Mouse (Mus musculus): ENCODE data around the gene Nr5a2. TPM values are rescaled to one million over a fixed set of nuclear protein-coding genes. Genes with fewer than 3 reads are reported as not detected.

Gene Nr5a2
- polyA plus RNA-seq, 1 experiment from 2014 or later = 0.48 TPM

DNA sequence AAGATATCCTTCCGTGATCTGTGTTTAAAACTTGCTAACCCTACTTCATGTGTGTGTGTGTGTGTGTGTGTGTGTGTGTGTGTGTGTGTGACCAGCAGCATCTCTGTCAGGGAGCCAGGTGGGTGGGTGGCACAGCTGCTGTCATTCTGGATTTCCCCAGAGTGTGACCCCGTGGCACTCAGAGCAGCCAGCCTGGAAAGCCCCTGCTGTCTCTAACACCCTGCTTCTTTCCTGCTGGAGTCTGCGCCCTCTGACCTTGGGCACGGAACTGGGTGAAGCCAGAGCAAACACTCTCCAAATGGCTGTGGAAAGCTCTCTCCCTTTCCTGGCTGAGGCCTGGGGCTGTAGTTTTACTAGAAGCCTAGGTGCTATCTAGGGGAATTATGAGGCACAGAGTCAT lies 100.8 kb downstream of the Nr5a2 start:
- no peaks in the 10 kb centered on the region for H3K36me3 ChIP-seq (ENCODE audit: poor library complexity, severe bottlenecking)
- no peak overlapping the region for H3K9ac ChIP-seq
- no peaks in the 10 kb centered on the region for H3K27me3 ChIP-seq
- no peak for ATAC-seq
- H3K27ac ChIP-seq = no peak overlapping the region
- no peaks in the 10 kb centered on the region for H3K9me3 ChIP-seq (replicated peaks)
- WGBS = 70% methylated on average over 4 of the region's 4 CpGs
- H3K4me2 ChIP-seq = no peak overlapping the region
- H3K4me3 ChIP-seq = no peak overlapping the region
- H3K4me1 ChIP-seq = no peaks in the 10 kb centered on the region

DNA sequence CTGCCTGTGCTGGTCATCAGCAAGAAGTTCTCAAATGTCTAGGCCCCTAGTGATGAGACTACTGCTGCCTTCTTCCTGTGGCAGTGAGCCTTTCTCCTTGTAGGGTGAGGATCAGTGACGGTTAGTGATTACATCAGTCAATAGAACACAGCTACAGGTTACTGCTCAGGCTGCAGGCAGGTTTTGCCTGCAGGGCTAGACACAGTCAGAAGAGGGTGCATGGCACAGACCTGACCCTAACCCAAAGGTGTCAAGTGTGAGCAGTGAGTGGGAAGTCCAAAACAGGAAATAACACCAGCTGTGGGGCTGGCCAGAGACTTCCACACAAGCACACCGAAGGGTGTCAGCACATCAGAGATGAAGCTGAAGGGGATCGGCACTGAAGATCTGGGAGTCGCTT lies 101.5 kb downstream of the Nr5a2 start:
- no peak overlapping the region for H3K4me3 ChIP-seq
- H3K36me3 ChIP-seq (ENCODE audit: poor library complexity, severe bottlenecking) = no peaks in the 10 kb centered on the region
- H3K27me3 ChIP-seq = no peaks in the 10 kb centered on the region
- H3K27ac ChIP-seq = no peak overlapping the region
- no peak overlapping the region for H3K9ac ChIP-seq
- H3K4me2 ChIP-seq = no peak overlapping the region
- 84% methylated on average over 4 of the region's 4 CpGs for WGBS
- H3K9me3 ChIP-seq (replicated peaks) = no peaks in the 10 kb centered on the region
- no peak for ATAC-seq
- no peaks in the 10 kb centered on the region for H3K4me1 ChIP-seq

DNA sequence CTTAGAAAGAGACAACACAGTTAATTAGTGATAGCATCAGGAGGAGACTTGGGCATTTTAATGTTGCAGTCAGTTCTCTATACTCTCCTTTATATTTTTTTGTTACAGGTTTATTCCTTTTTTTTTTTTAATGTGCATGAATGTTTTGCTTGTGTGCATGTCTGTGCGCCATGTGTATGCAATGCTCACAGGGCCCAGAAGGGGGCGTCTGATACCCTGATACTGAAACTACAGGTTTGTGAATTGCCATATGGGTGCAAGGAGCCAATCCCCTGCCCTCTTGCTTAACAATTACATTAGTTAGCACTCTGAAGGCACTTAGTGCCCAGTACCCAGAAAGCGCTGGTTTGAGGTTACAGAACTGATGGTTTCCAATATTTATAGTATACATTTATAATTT lies 104.1 kb downstream of the Nr5a2 start:
- Histone ChIP-seq H3K4me1 (no peaks in the 10 kb centered on the region), H3K27ac (no peak overlapping the region), H3K27me3 (no peaks in the 10 kb centered on the region), H3K9me3 (replicated peaks) (no peaks in the 10 kb centered on the region), H3K4me3 (no peak overlapping the region), H3K4me2 (no peak overlapping the region), H3K9ac (no peak overlapping the region), H3K36me3 (ENCODE audit: poor library complexity, severe bottlenecking) (no peaks in the 10 kb centered on the region)
- 81% methylated on average over 3 of the region's 3 CpGs for WGBS
- no peak for ATAC-seq

- H3K9me3 ChIP-seq (replicated peaks) = no peaks in the 10 kb centered on the region
Measured at GRCm38 (mm10) chr1:136848791-136849190, 111.5 kb downstream of the Nr5a2 start.

DNA sequence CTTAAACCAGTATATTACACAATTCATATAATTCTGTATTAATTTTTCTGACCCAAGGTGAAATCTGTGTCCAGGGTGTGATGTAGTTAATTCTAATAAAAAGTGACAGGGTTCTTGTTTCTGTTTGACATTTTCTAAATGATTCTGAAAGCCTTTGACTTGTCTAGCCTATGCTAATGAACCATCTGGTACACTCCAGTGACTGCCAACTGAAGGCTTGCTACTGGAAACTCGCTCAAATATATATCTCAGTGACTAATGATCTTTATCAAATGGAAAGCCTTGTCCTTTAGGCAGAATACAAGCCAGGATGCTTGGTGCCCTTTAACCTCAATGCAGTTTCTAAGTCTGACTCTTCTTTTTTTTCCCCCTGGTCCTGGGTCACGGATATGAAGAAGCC lies 114.2 kb downstream of the Nr5a2 start:
- ATAC-seq = no peak
- 60% methylated on average over 2 of the region's 2 CpGs for WGBS

More at GRCm38 (mm10) chr1:136848791-136849190, 111.5 kb downstream of the Nr5a2 start:
- Histone ChIP-seq H3K4me3 (no peak overlapping the region), H3K9ac (no peak overlapping the region), H3K4me1 (no peaks in the 10 kb centered on the region), H3K27ac (no peak overlapping the region), H3K36me3 (ENCODE audit: poor library complexity, severe bottlenecking) (no peaks in the 10 kb centered on the region), H3K4me2 (no peak overlapping the region), H3K27me3 (no peaks in the 10 kb centered on the region)
- ATAC-seq = no peak
- WGBS = 66% methylated on average over 6 of the region's 6 CpGs

GRCm38 (mm10) chr1:136845341-136845740 lies 114.9 kb downstream of the Nr5a2 start:
- no peak for ATAC-seq
- H3K4me3 ChIP-seq = no peak overlapping the region
- no peak overlapping the region for H3K4me2 ChIP-seq
- H3K4me1 ChIP-seq = no peaks in the 10 kb centered on the region
- WGBS = 77% methylated on average over 9 of the region's 9 CpGs
- H3K27me3 ChIP-seq = no peaks in the 10 kb centered on the region
- no peaks in the 10 kb centered on the region for H3K9me3 ChIP-seq (replicated peaks)
- H3K9ac ChIP-seq = no peak overlapping the region
- H3K36me3 ChIP-seq (ENCODE audit: poor library complexity, severe bottlenecking) = no peaks in the 10 kb centered on the region
- no peak overlapping the region for H3K27ac ChIP-seq

More for the DNA sequence above, 114.2 kb downstream of the Nr5a2 start:
- Histone ChIP-seq H3K27me3 (no peaks in the 10 kb centered on the region), H3K9me3 (replicated peaks) (no peaks in the 10 kb centered on the region), H3K4me3 (no peak overlapping the region), H3K36me3 (ENCODE audit: poor library complexity, severe bottlenecking) (no peaks in the 10 kb centered on the region), H3K27ac (no peak overlapping the region), H3K4me2 (no peak overlapping the region), H3K9ac (no peak overlapping the region), H3K4me1 (no peaks in the 10 kb centered on the region)

DNA sequence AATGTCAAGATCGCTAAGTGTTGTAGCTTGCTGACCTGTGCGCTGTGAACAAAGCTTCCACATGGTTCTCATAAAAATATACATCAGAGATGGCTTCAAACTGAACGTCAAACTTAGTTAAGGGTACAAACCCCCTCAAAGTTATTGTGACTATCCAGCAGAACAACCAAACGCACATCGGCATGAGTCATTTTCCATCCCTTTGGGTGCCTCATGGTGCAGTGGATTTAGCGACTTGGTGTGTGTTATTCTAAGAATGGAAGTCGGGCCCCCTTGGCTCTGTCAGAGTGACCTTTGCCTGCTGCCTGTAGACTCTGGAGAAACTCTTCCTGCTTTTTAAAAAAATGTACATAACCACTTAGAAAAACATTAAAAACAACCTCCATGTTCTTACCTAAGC lies 119.7 kb downstream of the Nr5a2 start:
- Histone ChIP-seq H3K27me3 (no peaks in the 10 kb centered on the region), H3K9me3 (replicated peaks) (no peaks in the 10 kb centered on the region), H3K36me3 (ENCODE audit: poor library complexity, severe bottlenecking) (no peaks in the 10 kb centered on the region), H3K27ac (no peak overlapping the region), H3K4me1 (no peaks in the 10 kb centered on the region), H3K9ac (no peak overlapping the region), H3K4me3 (no peak overlapping the region), H3K4me2 (no peak overlapping the region)
- WGBS = 88% methylated on average over 7 of the region's 7 CpGs
- no peak for ATAC-seq

DNA sequence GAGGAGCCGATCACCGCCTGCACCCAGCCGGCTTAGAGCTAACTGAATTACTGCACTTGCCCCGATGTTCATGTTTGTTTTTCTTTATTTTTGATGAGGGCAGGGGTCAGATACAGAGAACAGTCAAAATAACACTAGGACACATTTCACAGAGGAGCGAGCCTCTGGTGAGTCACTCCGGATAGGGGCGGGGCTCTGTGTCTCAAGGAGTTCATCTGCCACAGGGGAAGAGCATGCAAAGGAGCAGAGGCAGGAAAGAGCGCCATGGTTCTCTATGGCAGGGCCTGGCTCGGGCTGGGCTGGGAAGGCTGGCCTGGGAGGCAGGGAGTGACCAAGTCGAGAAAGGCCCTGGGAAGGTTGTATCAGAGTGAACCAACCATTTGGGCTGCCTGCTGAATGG lies 121.0 kb downstream of the Nr5a2 start:
- Histone ChIP-seq H3K36me3 (ENCODE audit: poor library complexity, severe bottlenecking) (no peaks in the 10 kb centered on the region), H3K4me3 (no peak overlapping the region), H3K9ac (no peak overlapping the region), H3K4me1 (no peaks in the 10 kb centered on the region), H3K27me3 (no peaks in the 10 kb centered on the region), H3K4me2 (no peak overlapping the region), H3K27ac (no peak overlapping the region), H3K9me3 (replicated peaks) (no peaks in the 10 kb centered on the region)
- 89% methylated on average over 10 of the region's 10 CpGs for WGBS
- no peak for ATAC-seq

- WGBS = 43% methylated on average over 12 of the region's 12 CpGs
- Histone ChIP-seq H3K27me3 (no peaks in the 10 kb centered on the region), H3K9me3 (replicated peaks) (no peaks in the 10 kb centered on the region), H3K4me1 (peaks cover 7% of the 10 kb centered on the region), H3K4me2 (no peak overlapping the region), H3K9ac (no peak overlapping the region), H3K36me3 (ENCODE audit: poor library complexity, severe bottlenecking) (no peaks in the 10 kb centered on the region), H3K4me3 (no peak overlapping the region), H3K27ac (no peak overlapping the region)
- ATAC-seq = peak; percentile 57; the same call in 1 of the 2 replicates
Measured at GRCm38 (mm10) chr1:136832305-136833152, 127.7 kb downstream of the Nr5a2 start.

DNA sequence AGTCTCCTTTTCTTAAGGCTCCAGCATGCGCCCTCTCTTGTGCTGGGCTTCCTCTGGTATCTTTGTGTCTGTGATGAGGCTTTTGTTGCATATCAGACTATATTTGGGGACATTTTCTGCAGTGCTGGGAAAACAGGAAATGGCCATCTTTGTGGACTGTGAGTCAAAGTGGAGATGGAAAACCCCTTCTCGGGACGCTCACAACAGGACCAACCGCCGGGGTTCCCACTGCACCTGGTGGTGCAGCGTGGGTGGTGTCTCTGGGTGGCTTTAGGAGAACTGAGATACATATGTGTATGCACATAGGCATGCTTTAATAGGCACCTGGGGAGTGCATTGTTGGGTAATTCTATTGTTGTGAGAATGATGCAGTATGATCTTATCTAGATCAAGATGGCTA lies 129.3 kb downstream of the Nr5a2 start:
- no peaks in the 10 kb centered on the region for H3K27me3 ChIP-seq
- H3K36me3 ChIP-seq (ENCODE audit: poor library complexity, severe bottlenecking) = no peaks in the 10 kb centered on the region
- H3K9ac ChIP-seq = no peak overlapping the region
- 93% methylated on average over 6 of the region's 6 CpGs for WGBS
- no peak overlapping the region for H3K4me3 ChIP-seq
- ATAC-seq = no peak
- no peak overlapping the region for H3K4me2 ChIP-seq
- H3K27ac ChIP-seq = no peak overlapping the region
- peaks cover 7% of the 10 kb centered on the region for H3K4me1 ChIP-seq
- H3K9me3 ChIP-seq (replicated peaks) = no peaks in the 10 kb centered on the region

DNA sequence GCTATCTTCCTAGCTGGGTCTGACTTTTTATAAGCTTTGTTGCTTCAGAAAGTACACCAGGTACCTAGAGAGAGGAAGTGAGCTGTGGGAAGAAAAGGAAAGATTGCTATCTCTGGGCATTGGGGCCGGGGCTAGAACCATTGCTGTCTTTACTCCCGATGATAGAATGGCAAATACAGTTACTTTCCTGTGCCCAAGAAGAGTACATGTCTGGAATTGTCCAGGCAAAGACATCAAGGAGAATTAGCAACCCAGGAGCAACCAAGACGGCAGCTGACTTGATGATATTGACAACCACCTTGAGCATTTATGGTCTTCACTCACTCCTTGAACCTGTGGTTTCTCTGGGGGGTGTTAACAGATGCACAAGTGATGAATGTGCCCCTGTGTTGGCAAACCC lies 130.3 kb downstream of the Nr5a2 start:
- Histone ChIP-seq H3K4me3 (no peak overlapping the region), H3K36me3 (ENCODE audit: poor library complexity, severe bottlenecking) (no peaks in the 10 kb centered on the region), H3K9me3 (replicated peaks) (no peaks in the 10 kb centered on the region), H3K27me3 (no peaks in the 10 kb centered on the region), H3K4me1 (peaks cover 7% of the 10 kb centered on the region), H3K27ac (no peak overlapping the region), H3K4me2 (no peak overlapping the region), H3K9ac (no peak overlapping the region)
- no peak for ATAC-seq
- 94% methylated on average over 3 of the region's 3 CpGs for WGBS

- Histone ChIP-seq H3K27me3 (no peaks in the 10 kb centered on the region), H3K4me2 (no peak overlapping the region), H3K36me3 (ENCODE audit: poor library complexity, severe bottlenecking) (no peaks in the 10 kb centered on the region), H3K9ac (no peak overlapping the region), H3K4me1 (no peaks in the 10 kb centered on the region), H3K9me3 (replicated peaks) (no peaks in the 10 kb centered on the region), H3K27ac (no peak overlapping the region), H3K4me3 (no peak overlapping the region)
- 86% methylated on average over 4 of the region's 4 CpGs for WGBS
- ATAC-seq = no peak
Measured at GRCm38 (mm10) chr1:136823897-136824296, 136.4 kb downstream of the Nr5a2 start.

DNA sequence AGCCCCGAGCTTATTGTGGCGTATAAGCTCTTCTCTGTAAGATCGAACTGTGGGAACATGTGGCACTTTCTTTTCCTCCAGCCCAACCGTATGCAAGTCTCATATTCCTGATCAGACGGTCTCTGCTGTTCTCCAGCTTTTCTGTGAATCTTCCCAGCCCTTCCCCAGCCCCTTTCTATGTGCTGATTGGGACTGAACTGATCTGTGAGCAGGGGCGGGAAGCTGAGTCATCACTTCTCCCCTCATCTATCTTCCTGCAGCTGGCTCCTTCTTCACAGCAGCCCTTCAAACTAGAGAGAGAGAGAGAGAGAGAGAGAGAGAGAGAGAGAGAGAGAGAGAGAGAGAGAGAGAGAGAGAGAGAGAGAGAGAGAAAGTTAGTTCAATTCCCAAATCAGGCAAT lies 159.6 kb downstream of the Nr5a2 start:
- no peaks in the 10 kb centered on the region for H3K36me3 ChIP-seq (ENCODE audit: poor library complexity, severe bottlenecking)
- 81% methylated on average over 6 of the region's 6 CpGs for WGBS
- H3K4me3 ChIP-seq = no peak overlapping the region
- ATAC-seq = no peak
- H3K9me3 ChIP-seq (replicated peaks) = no peaks in the 10 kb centered on the region
- H3K27ac ChIP-seq = no peak overlapping the region
- no peaks in the 10 kb centered on the region for H3K27me3 ChIP-seq
- H3K4me2 ChIP-seq = no peak overlapping the region
- no peak overlapping the region for H3K9ac ChIP-seq
- no peaks in the 10 kb centered on the region for H3K4me1 ChIP-seq
